Mouse (Mus musculus): ENCODE data around the gene Gfod2. TPM values are rescaled to one million over a fixed set of nuclear protein-coding genes. Genes with fewer than 3 reads are reported as not detected.
A peak's percentile ranks its signal among the peaks of the same experiment; 100 is the strongest.

Gene Gfod2
- 10 to 100 TPM; 26.3 to 36.3 TPM for total RNA-seq (2021)

DNA sequence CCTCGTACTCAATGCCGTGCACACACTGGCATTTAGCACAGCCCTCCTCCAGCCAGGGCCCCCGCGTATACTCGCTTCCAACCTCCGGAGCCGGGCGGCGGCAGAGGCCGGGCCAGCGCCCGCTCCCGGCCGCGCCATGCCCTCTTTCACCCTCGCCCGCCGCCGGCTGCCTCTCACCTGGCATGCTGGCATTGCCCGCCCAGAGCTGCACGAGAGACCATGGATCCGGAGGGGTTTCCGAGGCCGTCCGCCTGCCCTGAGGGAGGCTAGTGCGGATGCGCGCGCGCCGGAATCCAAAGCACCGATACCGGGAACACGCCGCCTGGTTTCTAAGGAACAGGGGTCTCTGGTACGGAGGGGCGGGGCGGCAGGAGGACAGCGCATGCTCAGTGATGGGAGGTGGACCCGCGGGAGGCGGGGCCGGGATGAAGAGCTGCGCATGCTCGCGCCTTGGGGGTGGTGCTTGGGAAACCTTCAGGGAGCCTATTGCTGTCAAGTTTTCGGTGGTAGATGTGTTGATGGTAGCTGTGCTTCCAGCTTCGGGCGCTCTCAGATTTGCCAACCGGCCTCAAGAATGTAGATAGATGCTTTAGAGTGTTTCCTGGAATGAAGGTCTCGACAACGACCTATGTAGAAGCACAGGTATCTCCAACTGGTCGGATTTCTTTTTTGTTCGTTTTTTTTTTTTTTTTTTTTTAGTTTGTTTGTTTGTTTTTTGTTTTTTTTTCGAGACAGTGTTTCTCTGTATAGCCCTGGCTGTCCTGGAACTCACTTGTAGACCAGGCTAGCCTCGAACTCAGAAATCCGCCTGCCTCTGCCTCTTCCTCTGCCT lies at the start of gene Gfod2:
TSS of gene Gfod2 (minus strand) at position 388 of the 832 bp plus-strand sequence.
- intact Hi-C loops (cut with DNase I), result no loop called here
- peak; percentile 97 to 98 for DNase-seq (ENCODE audit: extremely low spot score in 1 of 2, low spot score in 2 of 2)

DNA sequence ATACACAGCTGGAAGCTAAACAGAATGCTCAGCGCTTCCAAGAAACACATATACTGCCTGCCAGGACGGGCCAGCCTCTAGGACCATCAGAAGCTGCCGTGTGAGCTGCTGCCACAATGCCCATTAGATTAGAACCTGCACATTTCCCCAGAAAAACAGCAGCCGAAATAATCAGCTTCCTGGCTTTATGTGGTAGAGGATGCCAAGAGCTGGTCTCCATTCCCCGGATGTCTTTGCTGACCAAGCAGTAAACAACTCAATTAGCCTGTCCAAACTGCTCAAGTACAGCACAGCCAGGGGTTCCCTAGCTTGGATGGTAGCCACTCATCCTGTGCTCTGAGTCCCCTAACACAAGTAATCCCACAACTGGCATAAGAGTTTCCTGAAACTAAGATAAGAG lies 49.3 kb upstream of the Gfod2 start:
- DNase-seq (ENCODE audit: extremely low spot score in 1 of 2, low spot score in 2 of 2), result no peak
- intact Hi-C loops (cut with DNase I), result no loop called here

DNA sequence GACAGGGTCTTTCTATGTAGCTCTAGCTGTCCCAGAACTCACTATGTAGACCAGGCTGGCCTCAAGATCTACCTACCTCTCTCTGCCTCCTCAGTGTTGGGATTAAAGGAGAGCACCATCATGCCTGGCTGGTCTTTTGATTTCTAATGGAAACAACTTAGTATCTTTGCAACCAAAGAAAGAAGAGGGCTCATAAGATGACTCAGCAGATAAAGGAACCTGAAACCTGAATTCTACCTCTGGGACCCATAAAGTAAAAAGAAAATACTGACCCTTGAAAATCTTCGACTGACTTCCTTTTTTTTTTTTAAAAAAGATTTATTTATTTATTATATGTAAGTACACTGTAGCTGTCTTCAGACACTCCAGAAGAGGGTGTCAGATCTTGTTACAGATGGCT lies 47.5 kb upstream of the Gfod2 start:
- DNase-seq (ENCODE audit: extremely low spot score in 1 of 2, low spot score in 2 of 2), result no peak
- intact Hi-C loops (cut with DNase I), result no loop called here

DNA sequence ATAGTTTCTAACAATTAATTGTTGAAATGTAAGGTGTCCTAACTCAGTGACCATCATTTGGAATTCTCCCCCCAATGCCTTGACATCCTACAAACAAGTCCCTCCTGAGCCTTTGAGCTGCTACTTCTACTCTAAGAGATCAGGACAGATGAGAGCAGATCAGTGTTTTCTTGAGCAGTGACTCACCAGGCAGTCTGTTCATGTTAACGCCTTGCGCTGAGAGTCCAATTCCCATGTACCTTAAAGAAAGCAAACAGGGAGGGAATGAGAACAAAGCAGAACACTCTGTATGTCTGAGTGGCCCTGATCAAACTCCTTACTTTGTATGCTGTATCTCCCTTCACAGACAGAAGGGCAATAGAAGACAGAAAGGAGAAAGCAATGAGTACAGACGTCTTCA lies 46.9 kb upstream of the Gfod2 start:
- DNase-seq (ENCODE audit: extremely low spot score in 1 of 2, low spot score in 2 of 2), result no peak
- intact Hi-C loops (cut with DNase I), result no loop called here

DNA sequence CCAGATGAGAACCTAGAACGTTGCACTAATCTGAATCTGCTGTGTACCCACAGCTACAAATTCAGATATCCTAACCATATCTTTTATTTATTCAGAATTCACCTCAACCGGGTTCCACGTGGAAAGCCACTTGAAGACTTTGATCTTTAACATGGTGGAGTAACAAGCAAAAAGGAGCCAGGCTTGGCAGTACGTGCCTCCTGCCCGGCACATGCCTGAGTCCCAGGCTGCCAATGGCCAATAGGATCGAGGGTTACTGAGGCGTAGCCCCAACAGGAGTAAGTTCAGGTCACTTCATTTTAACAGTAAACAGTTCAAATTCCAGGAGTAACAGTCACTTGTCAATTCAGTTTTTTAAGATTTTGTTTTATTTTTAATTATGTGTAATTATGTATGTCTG lies 46.3 kb upstream of the Gfod2 start:
- intact Hi-C loops (cut with DNase I), result no loop called here

DNA sequence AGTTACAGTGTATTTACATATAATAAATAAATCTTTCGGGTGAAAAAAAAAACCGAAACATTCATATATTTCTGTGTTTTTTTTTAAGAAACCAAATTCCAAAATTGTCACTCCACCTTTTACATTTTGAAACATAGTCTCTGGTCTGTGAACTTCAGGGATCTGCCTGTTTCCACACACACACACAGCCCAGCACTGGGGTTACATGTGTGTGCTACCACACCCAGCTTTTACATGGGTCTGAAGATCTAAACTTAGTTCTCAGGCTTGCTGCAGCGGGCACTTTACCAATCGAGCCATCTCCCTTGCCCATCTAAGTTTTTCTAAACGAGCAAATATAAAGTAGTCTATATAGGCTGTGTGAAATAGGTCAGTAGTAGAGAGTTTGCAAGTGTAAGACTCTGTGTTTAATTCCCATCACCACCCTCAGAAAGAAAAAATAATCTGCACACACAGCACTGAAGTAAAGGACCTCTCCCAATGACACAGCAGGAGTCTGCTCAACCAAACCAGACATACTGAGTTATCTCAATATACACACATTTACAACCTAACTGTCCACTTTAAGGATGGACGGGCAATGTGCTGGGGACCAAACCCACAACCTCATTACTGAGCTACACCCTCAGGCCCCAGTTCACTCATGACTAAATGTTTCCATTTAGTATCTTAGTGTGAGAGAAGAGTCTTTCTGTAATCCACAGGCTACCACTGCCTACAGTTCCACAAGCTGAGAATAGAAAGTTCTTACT lies 42.9 kb upstream of the Gfod2 start:
- no peak for DNase-seq (ENCODE audit: extremely low spot score in 1 of 2, low spot score in 2 of 2)
- intact Hi-C loops (cut with DNase I), result no loop called here

More for the DNA sequence above, 46.3 kb upstream of the Gfod2 start:
- DNase-seq (ENCODE audit: extremely low spot score in 1 of 2, low spot score in 2 of 2), result no peak

DNA sequence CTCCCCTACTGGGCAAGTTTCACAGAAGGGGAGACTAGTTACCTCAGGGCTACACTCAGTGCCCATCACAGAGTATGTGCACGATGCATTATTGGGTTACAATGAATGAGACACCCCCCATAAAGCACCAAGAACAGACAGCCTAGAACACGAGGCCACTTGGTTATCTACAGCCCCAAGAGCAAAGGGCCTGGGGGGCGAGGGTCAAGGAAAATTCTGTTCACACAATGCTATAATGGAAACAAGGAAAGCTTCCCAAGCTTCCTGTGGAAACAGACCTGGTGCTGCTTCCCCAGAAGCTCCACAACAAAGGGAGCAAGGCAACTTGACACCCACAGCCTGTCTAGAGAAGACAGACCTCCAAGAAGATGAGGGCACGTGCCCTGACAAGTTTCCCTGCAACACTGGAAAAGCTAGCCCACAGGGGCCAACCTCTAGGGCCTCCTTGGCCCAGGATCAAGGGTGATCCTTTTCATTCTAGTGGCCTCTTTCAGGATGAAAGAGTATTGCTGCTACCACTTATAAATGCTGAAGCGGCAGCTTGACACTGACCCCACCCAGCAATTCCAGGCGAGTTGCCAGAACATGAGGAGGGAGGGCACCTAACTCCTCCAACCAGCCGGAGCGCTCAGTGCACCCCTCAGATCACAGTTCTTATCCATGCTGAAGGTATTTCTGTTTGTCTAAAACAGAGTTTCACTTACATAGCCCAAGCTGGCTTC lies 40.8 kb upstream of the Gfod2 start:
- intact Hi-C loops (cut with DNase I), result no loop called here
- DNase-seq (ENCODE audit: extremely low spot score in 1 of 2, low spot score in 2 of 2), result peak; percentile 39 to 90

DNA sequence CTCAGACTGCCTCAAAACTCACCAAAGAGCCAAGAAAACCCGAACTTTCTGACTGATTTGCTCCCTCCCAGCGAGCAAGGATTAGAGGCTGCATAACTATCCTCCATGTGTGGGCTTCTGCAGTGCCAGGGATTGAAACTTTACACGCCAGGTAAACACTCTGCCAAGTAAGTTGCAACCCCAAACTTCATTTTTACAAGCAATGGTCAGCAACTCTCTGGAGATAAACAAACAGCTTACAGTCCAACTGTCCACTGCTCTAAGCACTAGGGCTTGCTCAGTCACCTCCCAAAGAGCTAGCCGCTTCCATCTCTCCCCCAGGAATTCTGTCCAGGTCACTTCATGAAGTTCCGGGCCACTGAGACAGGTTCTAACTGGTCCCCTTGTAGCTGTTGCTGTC lies 39.9 kb upstream of the Gfod2 start:
- no peak for DNase-seq (ENCODE audit: extremely low spot score in 1 of 2, low spot score in 2 of 2)
- intact Hi-C loops (cut with DNase I), result no loop called here

DNA sequence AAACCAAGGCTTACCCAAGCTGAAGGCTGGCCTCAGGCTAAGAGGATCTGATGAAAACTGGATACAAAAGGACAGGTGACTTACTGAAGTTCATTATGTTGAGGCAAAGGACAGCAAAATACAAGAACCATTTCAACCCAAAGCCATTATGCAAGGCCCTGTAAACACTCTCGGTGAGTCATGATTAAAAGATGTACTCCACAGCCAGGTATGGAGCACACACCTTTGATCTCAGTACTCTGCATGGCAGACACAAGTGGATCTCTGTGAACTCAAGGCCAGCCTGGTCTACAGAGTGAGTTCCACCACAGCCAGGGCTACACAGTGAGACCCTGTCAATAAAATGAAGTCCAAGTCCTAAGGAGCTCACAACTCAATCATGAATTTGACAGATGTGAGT lies 37.3 kb upstream of the Gfod2 start:
- intact Hi-C loops (cut with DNase I), result no loop called here
- DNase-seq (ENCODE audit: extremely low spot score in 1 of 2, low spot score in 2 of 2), result no peak

DNA sequence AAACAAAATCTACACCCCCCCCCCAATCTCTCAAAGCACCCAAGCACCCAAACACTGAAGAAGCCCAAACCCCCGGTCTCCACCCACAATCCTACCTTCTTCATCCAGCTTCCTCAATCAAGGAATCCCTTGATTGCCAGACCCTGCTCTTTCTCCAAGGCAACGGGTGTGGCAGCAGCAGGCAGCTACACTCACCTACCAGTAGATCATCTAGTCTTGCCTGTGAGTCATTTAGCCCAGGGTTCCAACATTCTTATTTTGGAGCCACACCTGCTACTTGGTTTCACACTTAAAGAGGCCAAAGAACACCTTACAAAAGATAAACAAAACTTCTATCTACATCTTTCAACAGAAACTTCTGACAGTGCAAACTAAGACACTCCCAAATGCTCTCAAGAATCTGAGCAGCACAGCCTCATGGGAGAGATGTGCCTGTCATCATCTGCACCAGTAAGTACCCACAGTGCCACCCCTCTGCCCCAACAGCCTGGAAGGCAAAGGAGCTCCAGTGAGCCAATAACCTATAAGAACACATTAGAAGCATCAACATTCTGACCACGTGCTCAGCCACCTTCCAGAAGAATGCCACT lies 35.6 kb upstream of the Gfod2 start:
- intact Hi-C loops (cut with DNase I), result no loop called here

DNA sequence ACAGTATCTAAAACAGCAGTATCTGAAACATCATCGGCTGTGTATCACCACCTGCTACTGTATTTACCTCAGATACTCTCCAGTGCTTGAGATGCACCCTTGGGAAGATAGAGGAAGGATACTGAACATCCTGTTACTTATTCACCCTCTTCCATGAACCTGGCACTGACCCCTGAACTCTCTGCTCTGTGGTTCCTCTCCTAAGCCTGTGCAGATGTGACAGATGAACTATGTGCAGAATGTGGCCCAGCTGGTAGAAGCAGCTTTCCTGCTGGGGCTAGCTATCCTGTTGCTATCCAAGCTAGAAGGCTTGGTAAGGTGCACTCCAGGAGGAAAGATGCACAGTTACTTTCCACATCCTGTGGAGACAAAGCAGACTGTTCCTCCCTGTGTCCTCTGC lies 34.9 kb upstream of the Gfod2 start:
- DNase-seq (ENCODE audit: extremely low spot score in 1 of 2, low spot score in 2 of 2), result no peak
- intact Hi-C loops (cut with DNase I), result no loop called here

More for the DNA sequence above, 35.6 kb upstream of the Gfod2 start:
- DNase-seq (ENCODE audit: extremely low spot score in 1 of 2, low spot score in 2 of 2), result no peak

DNA sequence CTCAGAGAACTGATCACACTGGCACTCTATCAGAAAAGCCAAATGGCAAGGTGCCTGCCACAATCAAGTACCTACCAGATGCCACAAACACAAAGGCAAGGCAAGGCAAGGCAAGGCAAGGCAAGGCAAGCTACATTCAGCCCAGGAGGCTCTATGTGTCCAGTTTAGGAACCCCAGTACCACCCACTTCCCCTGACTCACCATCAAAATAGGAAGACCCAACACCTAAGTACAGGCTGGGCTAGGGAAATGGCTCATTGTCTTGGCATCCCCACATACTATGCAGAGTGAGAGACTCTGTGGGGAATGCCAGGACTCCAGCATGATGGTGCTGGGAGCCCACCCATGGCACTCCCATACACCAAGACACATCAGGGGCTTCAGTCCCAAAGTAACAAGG lies 31.2 kb upstream of the Gfod2 start:
- no peak for DNase-seq (ENCODE audit: extremely low spot score in 1 of 2, low spot score in 2 of 2)
- intact Hi-C loops (cut with DNase I), result no loop called here

DNA sequence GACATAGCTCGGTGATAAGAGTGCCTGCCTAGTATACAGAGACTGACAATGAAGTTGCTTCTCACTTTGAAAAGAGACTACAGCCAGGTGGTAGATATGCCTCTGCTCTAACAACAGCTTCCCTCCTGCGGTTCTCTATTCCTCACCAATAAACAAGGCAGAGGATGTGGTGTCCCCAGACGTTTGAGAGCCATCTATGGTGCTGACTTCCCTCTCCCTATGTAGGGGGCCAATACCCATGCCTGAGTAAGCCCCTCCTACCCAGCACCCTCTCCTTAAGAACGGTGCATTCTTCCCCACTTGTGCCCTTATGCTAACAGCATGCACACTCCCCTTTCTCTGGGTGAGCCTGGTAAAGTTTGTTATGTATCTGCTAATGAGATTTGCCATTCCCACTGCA lies 30.5 kb upstream of the Gfod2 start:
- intact Hi-C loops (cut with DNase I), result no loop called here
- DNase-seq (ENCODE audit: extremely low spot score in 1 of 2, low spot score in 2 of 2), result no peak

DNA sequence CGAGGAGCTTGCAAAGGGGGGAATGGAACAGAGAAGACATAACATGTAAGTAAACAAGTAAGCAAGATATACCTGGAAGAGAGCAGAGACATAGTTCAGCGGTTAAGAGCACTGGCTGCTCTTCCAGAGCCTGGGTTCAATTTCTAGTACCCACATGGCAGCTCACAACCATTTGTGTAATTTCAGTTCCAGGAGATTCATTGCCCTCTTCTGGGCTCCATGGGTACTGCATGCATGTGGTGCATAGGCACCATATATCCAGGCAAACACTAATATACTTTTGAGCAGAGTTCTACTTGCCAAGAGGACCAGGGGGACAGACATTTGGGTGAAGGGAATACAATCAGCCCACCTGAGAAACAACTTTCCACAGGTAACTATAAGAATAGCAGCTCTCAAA lies 29.8 kb upstream of the Gfod2 start:
- intact Hi-C loops (cut with DNase I), result no loop called here
- no peak for DNase-seq (ENCODE audit: extremely low spot score in 1 of 2, low spot score in 2 of 2)

DNA sequence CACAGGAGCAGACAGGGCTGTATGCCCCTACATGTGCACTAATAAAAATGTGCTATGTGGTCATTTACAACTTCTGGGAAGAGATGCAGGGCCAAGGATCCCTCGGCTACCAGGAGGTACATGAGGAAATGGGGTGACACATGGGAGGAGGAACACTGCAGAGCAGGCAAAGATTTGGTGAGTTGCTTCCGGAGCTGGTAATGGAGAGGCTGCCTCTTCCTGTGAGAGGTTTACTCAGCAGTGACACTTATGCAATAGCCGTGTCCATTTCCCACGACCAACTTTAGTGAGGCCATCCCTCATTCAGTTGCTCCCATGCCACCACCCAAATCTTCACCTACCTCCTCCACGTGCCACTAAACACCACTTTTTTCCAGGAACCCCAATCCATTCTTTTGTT lies 21.8 kb upstream of the Gfod2 start:
- DNase-seq (ENCODE audit: extremely low spot score in 1 of 2, low spot score in 2 of 2), result no peak
- intact Hi-C loops (cut with DNase I), result no loop called here

DNA sequence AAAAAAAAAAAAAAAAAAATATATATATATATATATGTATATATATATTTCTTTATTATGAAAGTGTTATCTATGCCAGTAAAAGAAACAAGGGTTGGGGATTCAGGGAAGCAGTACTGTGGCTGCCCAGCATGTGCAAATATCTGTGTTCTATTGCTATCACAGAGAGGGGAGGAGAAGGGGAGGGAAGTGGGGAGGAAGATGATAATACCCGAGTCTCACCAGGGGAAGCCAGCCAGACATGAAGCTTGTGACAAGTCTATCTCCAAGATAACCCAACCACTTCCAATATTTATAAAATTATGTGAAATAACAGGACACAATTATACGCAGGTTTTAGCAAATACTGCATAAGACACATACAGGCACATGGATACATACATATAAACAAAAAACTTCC lies 19.4 kb upstream of the Gfod2 start:
- DNase-seq (ENCODE audit: extremely low spot score in 1 of 2, low spot score in 2 of 2), result no peak
- intact Hi-C loops (cut with DNase I), result no loop called here

DNA sequence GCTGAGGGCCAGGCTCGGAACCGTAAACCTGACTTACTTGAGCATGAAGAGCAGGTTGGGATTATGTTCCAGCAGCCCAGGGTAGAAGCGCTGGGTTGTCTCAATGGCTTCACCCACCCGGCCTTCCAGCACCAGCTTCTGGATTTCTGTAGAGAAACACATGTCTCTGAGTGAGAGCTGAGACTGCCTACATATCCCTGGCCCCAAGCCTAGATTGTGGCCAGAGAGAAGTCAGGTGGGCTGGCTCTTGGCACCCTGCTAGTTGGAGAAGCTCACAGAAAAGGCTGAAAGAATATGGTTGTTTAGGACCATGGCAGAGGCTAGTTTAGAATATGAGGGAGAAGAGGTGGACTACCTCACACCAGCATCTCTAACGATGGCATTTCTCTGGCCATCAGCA lies 16.0 kb upstream of the Gfod2 start:
- intact Hi-C loops (cut with DNase I), result no loop called here
- DNase-seq (ENCODE audit: extremely low spot score in 1 of 2, low spot score in 2 of 2), result no peak

DNA sequence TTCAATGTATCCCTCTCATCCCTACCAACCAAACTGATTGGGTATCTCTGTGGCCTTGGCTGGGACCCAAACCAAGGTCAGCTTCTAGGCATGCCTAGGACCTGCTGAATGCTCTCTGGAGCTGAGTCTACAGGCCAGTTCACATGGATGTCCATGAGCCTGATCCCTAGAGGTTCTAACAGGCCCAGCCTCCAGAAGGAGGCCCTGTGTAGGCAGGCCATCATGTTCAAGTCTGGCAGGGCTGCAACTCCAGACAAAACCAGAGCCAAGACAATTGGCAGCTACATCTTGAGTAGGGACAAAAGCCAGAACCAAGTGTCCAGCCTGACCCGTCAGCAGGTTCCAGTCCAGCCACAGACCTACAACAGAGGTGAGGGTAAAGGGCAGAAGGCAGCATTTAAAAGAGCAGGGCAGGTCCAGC lies 15.0 kb upstream of the Gfod2 start:
- DNase-seq (ENCODE audit: extremely low spot score in 1 of 2, low spot score in 2 of 2), result no peak
- intact Hi-C loops (cut with DNase I), result no loop called here

DNA sequence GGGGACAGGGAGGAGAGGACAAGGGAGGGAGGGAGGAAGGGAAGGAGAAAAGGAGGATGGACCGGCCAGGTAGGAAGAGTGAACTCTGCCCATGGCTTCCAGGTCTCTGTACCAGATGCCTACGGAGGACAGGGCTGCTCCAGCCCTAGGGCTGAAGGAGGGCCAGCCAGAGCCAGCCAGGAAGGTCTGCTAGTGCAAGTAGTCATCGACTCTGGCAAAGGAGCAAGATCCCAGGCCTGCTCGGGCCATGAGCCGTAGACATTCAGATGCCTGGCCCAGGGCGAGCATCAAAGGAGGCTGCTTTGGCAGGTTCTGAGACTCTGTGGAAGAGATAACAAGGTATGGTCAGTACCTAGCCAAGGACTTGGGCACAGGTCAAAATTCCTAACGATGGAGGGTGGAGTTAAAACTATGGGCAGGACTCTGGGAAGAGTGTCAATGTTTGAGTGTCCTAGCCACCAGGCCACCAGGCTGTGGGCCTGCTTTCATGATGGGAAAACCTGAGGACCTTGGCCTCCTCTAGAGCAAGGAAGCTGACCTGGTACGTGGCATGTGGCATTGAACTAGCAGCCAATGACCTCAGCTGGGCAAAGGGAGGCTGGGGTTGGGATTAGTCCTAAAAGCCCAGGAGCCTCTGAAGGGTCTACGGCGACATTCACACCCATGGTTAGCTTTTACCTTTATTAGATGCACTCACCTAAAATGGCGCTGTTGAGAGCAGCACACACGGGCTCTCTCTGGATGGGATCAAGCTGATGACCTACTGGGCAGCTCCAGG lies 13.1 kb upstream of the Gfod2 start:
- intact Hi-C loops (cut with DNase I), result no loop called here
- no peak for DNase-seq (ENCODE audit: extremely low spot score in 1 of 2, low spot score in 2 of 2)
